In genomic region chr11:60253546-60253945, GRCm38 (mm10) we compare ENCODE assay signal across 14 mouse cellular contexts. TPM values are rescaled to one million over a fixed set of nuclear protein-coding genes. Genes with fewer than 3 reads are reported as not detected.
DNase-seq lines count a peak whose midpoint lies in the region; ATAC-seq and TF ChIP-seq lines count a peak whose summit lies in the region.
"Had no signal": no experiment of that assay in that cellular context is flagged by ENCODE, and none has a peak within 500 bp of the region (broad histone marks: within the 10 kb centered on the region; RNA-seq: fewer than 3 reads in every experiment).

No protein-coding gene starts in this region.

- no peaks in the 10 kb centered on the region for H3K9me3 ChIP-seq in liver, embryonic 12.5 days (replicated peaks)

- no peak for TF ChIP-seq EP300 in heart, adult 2 months (IDR thresholded peaks at IDR 0.05; ENCODE audit: insufficient read depth, low read depth, low read length)

- peaks cover 19% of the 10 kb centered on the region for H3K4me1 ChIP-seq in heart, adult 2 months (ENCODE audit: control insufficient read depth, insufficient read depth, low read length)
- H3K4me1 ChIP-seq in liver, embryonic 12.5 days, result 0 out of 2 replicates have a peak, but pooled peaks cover 14% of the 10 kb centered on the region

- TF ChIP-seq POLR2A in heart, adult 2 months (IDR thresholded peaks at IDR 0.05; ENCODE audit: insufficient read depth, low read depth, low read length), result no peak

- TF ChIP-seq CTCF in heart, adult 2 months (IDR thresholded peaks at IDR 0.05), result no peak
- TF ChIP-seq CTCF in layer of hippocampus, adult 2 months (conservative IDR thresholded peaks at IDR 0.05), result no peak

- no peak for ATAC-seq in liver, embryonic 12.5 days
- ATAC-seq: inflammation-experienced regulatory T-cells, adult 6 months; liver, postnatal 0 days had no signal

- intact Hi-C loops in heart, adult 2 months (cut with DNase I), result no loop called here

- no peak overlapping the region for H3K9ac ChIP-seq in heart, adult 2 months (ENCODE audit: low read depth, low read length)
- H3K9ac ChIP-seq in liver, embryonic 12.5 days, result no peak overlapping the region
- H3K9ac ChIP-seq: liver, postnatal 0 days had no signal

- no peaks in the 10 kb centered on the region for H3K79me2 ChIP-seq in heart, adult 2 months (replicated peaks; ENCODE audit: control insufficient read depth, insufficient read depth, low read length)

- no peak for DNase-seq in heart, adult 2 months
- DNase-seq in heart, adult 18-20 months, result no peak
- DNase-seq in layer of hippocampus, adult 2 months (ENCODE audit: low spot score in 2 of 2), result no peak
- no peak for DNase-seq in layer of hippocampus, adult 9-11 months
- DNase-seq in adrenal gland, adult 8-10 months, result peak; percentile 52
- DNase-seq in lung, postnatal 25 days (ENCODE audit: low spot score), result peak; percentile 8
- no peak for DNase-seq in cerebellum, adult 9-11 months
- DNase-seq: B cell, adult 2 months; gastrocnemius, postnatal 10 days; liver, postnatal 0 days; retina, postnatal 1 day had no signal

- no peak overlapping the region for H3K4me2 ChIP-seq in liver, embryonic 12.5 days
- H3K4me2 ChIP-seq: midbrain, embryonic 11.5 days had no signal

- peaks cover 7% of the 10 kb centered on the region for H3K36me3 ChIP-seq in heart, adult 2 months (ENCODE audit: control insufficient read depth, insufficient read depth, low read length)
- H3K36me3 ChIP-seq in liver, embryonic 12.5 days, result peaks cover 31% of the 10 kb centered on the region

- H3K27ac ChIP-seq in heart, adult 2 months, result peak overlapping the region; percentile 33; the same call in 1 of the 2 replicates
- H3K27ac ChIP-seq in layer of hippocampus, adult 2 months, result peak overlapping the region; percentile 56; the same call in 1 of the 2 replicates
- no peak overlapping the region for H3K27ac ChIP-seq in liver, embryonic 12.5 days

- H3K4me3 ChIP-seq in heart, adult 2 months, result no peak overlapping the region
- no peak overlapping the region for H3K4me3 ChIP-seq in layer of hippocampus, adult 2 months
- H3K4me3 ChIP-seq in liver, embryonic 12.5 days, result no peak overlapping the region

- WGBS in heart, adult 2 months, result 60% methylated on average over 2 of the region's 2 CpGs
- WGBS in liver, embryonic 12.5 days (ENCODE audit: insufficient replicate concordance), result 87% methylated on average over 2 of the region's 2 CpGs

- no peaks in the 10 kb centered on the region for H3K27me3 ChIP-seq in heart, adult 2 months (ENCODE audit: control insufficient read depth, insufficient read depth, low read length)
- H3K27me3 ChIP-seq in liver, embryonic 12.5 days (replicated peaks), result no peaks in the 10 kb centered on the region

RNA-seq across cellular contexts. Expression of gene Srebf1, which starts 31.2 kb away (rescaled TPM):
- 10 to 100 TPM; 25.3 to 35.4 TPM for total RNA-seq in heart, adult 2 months (2021)
- 42.6 and 54.0 TPM in 2 replicates for polyA plus RNA-seq in heart, adult 2 months (2012; rRNA removed)
- total RNA-seq in heart, adult 18-20 months (2021), result 10 to 100 TPM; 25.7 to 36.6 TPM
- total RNA-seq in layer of hippocampus, adult 2 months (2021), result 10 to 100 TPM; 64.2 to 70.8 TPM
- total RNA-seq in adrenal gland, adult 8-10 months (2022), result 100 to 1,000 TPM; 165 to 367 (median 213) TPM
- 45.7 and 50.9 TPM in 2 replicates for polyA plus RNA-seq in liver, embryonic 12.5 days (2016; fragmentation: Nextera tagmentation; extraction: Ambion mirVana)

Comparison
In these comparisons a context has a peak if more than half of its experiments do, and no peak if none do; other contexts are left out.
1. DNase-seq: peak in adrenal gland, adult 8-10 months (single experiment) and lung, postnatal 25 days (single experiment); none in heart, adult 2 months (0 of 2), heart, adult 18-20 months (0 of 2), layer of hippocampus, adult 2 months (0 of 2), layer of hippocampus, adult 9-11 months (single experiment) and cerebellum, adult 9-11 months (single experiment).